Mouse (Mus musculus): ENCODE results near the gene Cd320.

- TF ChIP-seq CTCF (IDR thresholded peaks at IDR 0.05; ENCODE audit: low read depth, low read length) (no peak), POLR2A (IDR thresholded peaks at IDR 0.05; ENCODE audit: insufficient read depth, low read length) (no peak), EP300 (IDR thresholded peaks at IDR 0.05; ENCODE audit: insufficient read depth, low read depth, low read length) (no peak)
Measured at GRCm38 (mm10) chr17:33825462-33825861, 17.4 kb upstream of the Cd320 start.

Measured in ES-Bruce4 (cell line).